Mouse (Mus musculus) kidney, adult 2 months (tissue): ENCODE measurements around the gene Gm20931. TPM values are rescaled to one million over a fixed set of nuclear protein-coding genes. Genes with fewer than 3 reads are reported as not detected.
"Not testable (repeated sequence)": the region's sequence is repeated elsewhere in the genome, so short reads cannot be mapped to it uniquely, and the experiment has no call there.

Source experiments
- DNase-seq: peaks from one replicate; pipeline ENCODE4 v3.0.0; 2021
- H3K27ac ChIP-seq: fragments of 200-500 bp; 2 replicates; pipeline ENCODE4 v1.5.1; 2012; ENCODE audit warnings: low read depth, low read length, control low read depth, inconsistent platforms; ENCODE audit not compliant: insufficient read depth
- H3K27me3 ChIP-seq: fragments of 200-500 bp; replicated peaks from 2 replicates; pipeline ENCODE4 v1.6.1; 2012; ENCODE audit warnings: mild to moderate bottlenecking, moderate library complexity, low read length, inconsistent platforms; ENCODE audit not compliant: control insufficient read depth, insufficient read depth
- H3K36me3 ChIP-seq: fragments of 200-500 bp; 2 replicates; pipeline ENCODE4 v1.6.1; 2012; ENCODE audit warnings: mild to moderate bottlenecking, moderate library complexity, low read length, inconsistent platforms; ENCODE audit not compliant: control insufficient read depth, insufficient read depth
- H3K4me1 ChIP-seq: fragments of 200-500 bp; 2 replicates; pipeline ENCODE4 v1.6.1; 2011; ENCODE audit warnings: low read length; ENCODE audit not compliant: control insufficient read depth, insufficient read depth
- H3K4me3 ChIP-seq: fragments of 200-500 bp; 2 replicates; pipeline ENCODE4 v1.5.1; 2011; ENCODE audit warnings: mild to moderate bottlenecking, low read depth, low read length, control low read depth; ENCODE audit not compliant: insufficient read depth
- WGBS: fragments of 180-500 bp; shearing (Covaris S2); methylation state at CpG from one replicate; pipeline ENCODE4 v1.1.7; 2018; 5-methylcytosine and 5-hydroxymethylcytosine counted together
- polyA plus RNA-seq: library from polyadenylated mRNA; depleted of rRNA; stranded (reverse); fragments of >200 nt; gene quantifications from 2 replicates; pipeline ENCODE4 v1.2.3, GENCODE M21; 2012; rRNA removed

Gm20931 gene
- polyA plus RNA-seq, result not detected in 2 replicates

DNA sequence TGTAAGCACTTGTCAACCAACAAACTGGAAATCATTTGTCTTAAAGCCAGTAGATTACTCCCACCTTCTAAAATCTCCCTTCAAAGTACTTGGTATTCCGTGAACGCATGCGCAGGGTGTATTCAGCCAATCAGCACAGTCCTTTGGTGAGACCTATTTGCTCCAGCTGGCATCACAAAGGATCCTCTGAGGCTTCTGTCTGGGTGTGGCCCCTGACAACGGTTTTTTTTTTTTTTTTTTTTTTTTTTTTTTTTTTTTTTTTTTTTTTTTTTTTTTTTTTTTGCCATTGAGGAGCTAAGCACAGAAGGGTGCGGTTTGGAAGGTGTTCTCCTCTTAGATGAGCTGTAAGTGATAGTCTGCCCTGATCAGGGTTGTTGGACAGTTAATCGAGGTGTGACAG lies at the start of gene Gm20931:
TSS of gene Gm20931 (plus strand) at position 301 of the 400 bp plus-strand sequence.
- DNase-seq, H3K4me3 ChIP-seq, H3K4me1 ChIP-seq, H3K27ac ChIP-seq, H3K27me3 ChIP-seq, H3K36me3 ChIP-seq: not testable (repeated sequence)
- 50% methylated on average over 1 of the region's 6 CpGs for WGBS
